Mouse (Mus musculus) heart, postnatal 14 days (tissue): Measurements from ENCODE around the gene Srsf5. TPM values are rescaled to one million over a fixed set of nuclear protein-coding genes. Genes with fewer than 3 reads are reported as not detected.

Experiments
- DNase-seq, 2 experiments: peaks; one replicate each; pipeline ENCODE4 v3.0.0; 2021 to 2022
- intact Hi-C: fragments of 180-260 bp; cut with DNase I; formaldehyde crosslinking; loops from one replicate; pipeline ENCODE4 v1.15.1; 2025
- long read RNA-seq, 2 experiments: library from polyadenylated mRNA; stranded (forward); transcript quantifications; one replicate each; pipeline ENCODE4 v2.0.0; 2021
- total RNA-seq, 2 experiments: library from RNA; stranded (reverse); gene quantifications; 2 replicates each; pipeline ENCODE4 v1.2.3; 2021

The Srsf5 gene
- 100 to 1,000 TPM; 146 to 212 TPM for total RNA-seq
- long read RNA-seq, experiment 1, transcript Srsf5-205 (8 exons, 1,568 nt) = minor isoform, 16 of 99 reads
- long read RNA-seq, experiment 1, transcript Srsf5-203 (8 exons, 1,491 nt) = minor isoform, 5 of 99 reads
- long read RNA-seq, experiment 1, transcript Srsf5-212 (7 exons, 2,720 nt) = minor isoform, 5 of 99 reads
- long read RNA-seq, experiment 1, transcript Srsf5-201 (8 exons, 1,527 nt) = major isoform, 17 of 99 reads
- long read RNA-seq, experiment 1, partial matches to known transcripts = 15 of 99 reads
- long read RNA-seq, experiment 1, other reads (novel, unspliced or antisense) = 37 of 99 reads
- long read RNA-seq, experiment 2, transcript Srsf5-205 (8 exons, 1,568 nt) = minor isoform, 19 of 132 reads
- long read RNA-seq, experiment 2, transcript Srsf5-201 (8 exons, 1,527 nt) = major isoform, 39 of 132 reads
- long read RNA-seq, experiment 2, transcript Srsf5-212 (7 exons, 2,720 nt) = minor isoform, 5 of 132 reads
- long read RNA-seq, experiment 2, transcript Srsf5-203 (8 exons, 1,491 nt) = minor isoform, 9 of 132 reads
- long read RNA-seq, experiment 2, partial matches to known transcripts = 8 of 132 reads
- long read RNA-seq, experiment 2, other reads (novel, unspliced or antisense) = 50 of 132 reads

- DNase-seq = peak; percentile 98 to 100
- intact Hi-C loops = no loop called here
Measured at GRCm38 (mm10) chr12:80945334-80945995, at the start of gene Srsf5. Gene Srsf5 (plus strand): TSS chr12:80945504.

DNA sequence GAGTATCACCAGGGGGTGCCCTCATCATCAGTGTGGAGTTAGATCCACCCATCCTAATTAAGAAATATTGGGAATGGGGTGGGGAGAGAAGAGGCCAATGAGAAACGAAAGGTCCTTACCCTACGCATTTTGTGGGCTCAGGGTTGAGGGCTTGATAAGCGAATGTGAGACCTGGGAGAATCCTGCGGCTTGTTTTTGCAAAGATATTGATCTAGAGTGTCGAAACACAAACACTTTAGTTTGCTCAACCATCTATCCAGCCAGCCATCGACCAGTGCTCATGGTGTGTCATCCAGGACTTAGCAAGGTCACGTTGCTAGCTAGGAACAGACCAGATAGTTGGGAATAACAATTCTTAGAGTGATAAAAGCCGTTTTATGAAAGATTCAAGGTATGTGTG, 35.7 kb upstream of the Srsf5 start:
- no peak for DNase-seq
- intact Hi-C loops = no loop called here

- DNase-seq = peak in 1 of 2 experiments; percentile 28
- intact Hi-C loops = no loop called here
Measured at GRCm38 (mm10) chr12:80917764-80918163, 27.5 kb upstream of the Srsf5 start.

DNA sequence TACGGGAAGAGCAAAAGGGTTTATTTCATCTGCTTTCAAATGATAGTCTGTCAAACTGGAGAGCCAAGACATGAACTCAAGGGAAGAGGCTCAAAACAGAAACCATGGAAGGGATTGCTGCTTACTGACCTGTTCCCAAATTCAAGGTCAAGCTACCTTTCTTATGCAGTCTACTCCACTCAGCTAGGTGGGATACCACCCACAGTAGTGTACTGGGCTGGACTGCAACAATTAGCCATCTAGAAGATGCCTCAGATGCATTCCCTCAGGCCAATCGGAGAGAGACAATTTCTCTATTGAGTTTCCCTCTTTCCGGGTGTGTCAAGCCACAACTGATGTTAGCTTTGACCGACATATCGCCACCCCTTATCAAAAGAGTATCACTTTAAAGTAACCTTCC, 24.0 kb upstream of the Srsf5 start:
- no peak for DNase-seq
- intact Hi-C loops = no loop called here

- no peak for DNase-seq
- intact Hi-C loops = no loop called here
Measured at GRCm38 (mm10) chr12:80922869-80923268, 22.4 kb upstream of the Srsf5 start.

GRCm38 (mm10) chr12:80923602-80924001, 21.7 kb upstream of the Srsf5 start:
- DNase-seq = no peak
- intact Hi-C loops = no loop called here

GRCm38 (mm10) chr12:80924205-80924604, 21.1 kb upstream of the Srsf5 start:
- intact Hi-C loops = no loop called here
- peak in 1 of 2 experiments; percentile 33 for DNase-seq

GRCm38 (mm10) chr12:80925919-80926318, 19.4 kb upstream of the Srsf5 start:
- DNase-seq = no peak
- intact Hi-C loops = no loop called here

GRCm38 (mm10) chr12:80926550-80926949, 18.8 kb upstream of the Srsf5 start:
- DNase-seq = no peak
- intact Hi-C loops = no loop called here

DNA sequence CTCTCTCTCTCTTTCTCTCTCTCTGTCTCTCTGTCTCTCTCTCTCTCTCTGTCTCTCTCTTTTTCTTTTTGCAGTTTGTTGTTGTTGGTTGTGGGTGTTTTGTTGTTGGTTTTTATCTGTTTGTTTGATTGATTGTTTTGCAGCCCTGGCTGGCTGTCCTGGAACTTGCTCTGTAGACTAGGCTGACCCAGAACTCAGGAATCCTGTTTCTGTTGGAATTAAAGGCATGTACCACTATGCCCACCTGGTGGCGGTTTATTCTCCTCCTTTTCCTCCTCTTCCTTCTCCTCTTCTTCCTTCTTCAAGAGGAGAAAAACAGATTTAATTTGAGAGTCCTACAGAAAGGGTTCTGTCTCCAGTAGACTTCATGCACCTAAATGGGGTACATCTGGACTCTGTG, 17.8 kb upstream of the Srsf5 start:
- no peak for DNase-seq
- intact Hi-C loops = no loop called here

GRCm38 (mm10) chr12:80928881-80929280, 16.4 kb upstream of the Srsf5 start:
- no peak for DNase-seq
- intact Hi-C loops = no loop called here

DNA sequence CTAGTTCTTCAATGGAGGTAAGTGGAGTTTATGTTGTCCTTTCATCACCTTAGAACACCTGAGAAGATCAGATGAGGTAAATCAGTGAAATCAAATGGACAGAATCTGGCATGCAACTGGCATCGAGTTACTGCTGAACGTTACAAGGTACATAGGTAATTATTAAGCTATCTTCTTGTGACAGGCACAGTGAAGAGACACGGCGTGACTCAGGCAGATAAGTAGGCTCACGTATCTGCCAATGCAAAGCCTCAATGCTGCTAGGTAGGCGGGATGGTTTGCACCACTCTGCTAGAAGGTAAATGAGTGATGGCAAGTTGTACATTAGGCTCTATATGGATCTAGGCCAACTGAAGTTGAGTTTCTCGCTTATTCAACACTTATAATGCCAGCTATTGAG, 15.2 kb upstream of the Srsf5 start:
- intact Hi-C loops = no loop called here
- DNase-seq = no peak

- intact Hi-C loops = no loop called here
- no peak for DNase-seq
Measured at GRCm38 (mm10) chr12:80931402-80932140, 13.7 kb upstream of the Srsf5 start.

DNA sequence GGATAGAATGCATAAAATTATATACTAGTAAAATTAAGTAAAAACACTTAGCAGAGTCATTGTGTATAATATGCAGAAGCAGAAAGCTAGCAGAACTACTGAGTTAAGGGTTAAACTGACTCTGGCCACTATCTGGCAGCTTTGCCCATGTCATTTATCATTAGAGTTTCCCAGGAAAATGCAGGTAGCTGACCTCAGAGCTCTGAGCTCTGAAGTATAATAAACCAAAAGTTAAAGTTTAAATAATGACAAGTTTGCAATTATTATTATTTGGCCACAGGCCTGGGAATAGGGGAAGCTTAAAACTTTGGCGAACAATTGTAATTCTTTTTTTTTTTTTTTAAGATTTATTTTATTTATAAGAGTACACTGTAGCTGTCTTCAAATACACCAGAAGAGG, 12.4 kb upstream of the Srsf5 start:
- intact Hi-C loops = no loop called here
- DNase-seq = no peak

GRCm38 (mm10) chr12:80936751-80937150, 8.6 kb upstream of the Srsf5 start:
- intact Hi-C loops = no loop called here
- no peak for DNase-seq

DNA sequence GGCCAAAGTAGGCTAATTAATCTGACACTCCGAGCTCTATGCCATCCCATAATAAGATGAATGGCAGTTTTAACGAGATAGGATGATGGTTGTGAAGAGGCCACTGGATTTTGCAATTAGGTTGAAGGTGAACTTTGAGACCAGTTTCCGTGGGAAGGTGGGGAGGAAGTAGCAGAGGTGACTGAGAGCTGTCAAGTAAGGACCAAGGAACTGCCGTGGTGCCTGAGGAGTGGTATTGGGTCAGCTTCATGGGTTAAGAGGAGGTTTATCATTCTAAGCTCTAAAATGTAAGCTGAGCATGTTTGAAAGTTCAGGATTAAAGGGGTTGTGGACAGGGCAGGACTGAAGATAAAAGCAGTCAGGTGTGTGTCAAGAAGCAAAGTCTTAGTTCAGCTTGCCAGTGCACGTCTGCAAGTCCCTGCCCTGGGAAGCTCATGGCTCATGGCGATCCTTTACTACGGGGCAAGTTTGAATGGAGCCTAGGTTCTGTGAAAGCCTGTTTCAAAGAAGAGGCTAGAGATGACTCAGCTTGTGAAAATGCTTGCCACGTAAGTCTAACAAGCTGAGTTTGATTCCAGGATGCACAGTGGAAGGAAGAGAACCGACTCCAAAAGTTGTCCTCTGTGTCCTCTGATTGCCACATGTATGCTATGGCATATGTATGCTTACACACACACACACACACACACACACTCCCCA, 7.8 kb upstream of the Srsf5 start:
- intact Hi-C loops = no loop called here
- DNase-seq = no peak

DNA sequence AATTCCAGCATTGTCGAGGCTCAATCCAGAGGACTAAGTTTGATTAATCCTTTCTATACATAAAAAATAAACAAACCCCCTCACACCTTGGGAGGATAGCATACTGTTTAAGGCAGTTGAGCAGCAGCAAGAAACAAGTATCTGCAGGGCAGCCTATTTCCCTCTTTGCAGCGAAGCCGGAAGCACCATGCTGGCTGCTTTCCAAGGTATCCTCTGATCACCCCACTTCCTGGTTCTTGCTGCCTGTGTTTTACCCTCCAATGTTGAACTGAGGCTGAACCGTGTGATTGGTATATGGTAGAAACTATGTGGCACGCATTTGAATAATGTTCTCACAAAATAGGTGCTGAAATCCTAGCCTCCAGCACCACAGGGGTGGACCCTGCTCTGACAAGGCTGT, 6.7 kb upstream of the Srsf5 start:
- DNase-seq = peak; percentile 61 to 79

GRCm38 (mm10) chr12:80939165-80939564, 6.1 kb upstream of the Srsf5 start:
- no peak for DNase-seq

More for the DNA sequence above, 6.7 kb upstream of the Srsf5 start:
- intact Hi-C loops = no loop called here

DNA sequence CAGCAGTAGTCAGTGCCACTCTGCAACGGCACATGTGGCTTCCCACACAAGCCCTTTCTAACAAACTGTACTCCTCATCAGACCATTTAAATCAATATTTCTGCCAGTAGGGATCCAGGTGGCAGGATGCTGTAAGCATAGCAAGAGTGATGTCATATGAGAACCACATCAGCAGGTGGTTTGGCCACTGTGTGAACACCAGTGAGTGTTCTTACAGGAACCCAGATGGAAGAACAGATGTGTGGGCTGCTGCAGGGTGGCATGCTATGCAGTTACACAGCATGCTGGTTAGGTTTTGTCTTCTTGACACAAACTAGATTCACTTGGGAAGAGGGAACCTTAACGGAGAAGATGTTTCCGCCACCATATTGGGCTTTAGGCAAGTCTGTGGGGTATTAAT, 3.4 kb upstream of the Srsf5 start:
- intact Hi-C loops = loop anchor here (5.0 kb wide), 1 partner anchor 155 kb away; no protein-coding TSS in a partner anchor
- no peak for DNase-seq

More at GRCm38 (mm10) chr12:80939165-80939564, 6.1 kb upstream of the Srsf5 start:
- intact Hi-C loops = no loop called here

GRCm38 (mm10) chr12:80943395-80943794, 1.9 kb upstream of the Srsf5 start:
- DNase-seq = no peak
- intact Hi-C loops = loop anchor here (5.0 kb wide), 1 partner anchor 156 kb away; no protein-coding TSS in a partner anchor
